Mouse (Mus musculus): ENCODE measurements around the gene 2310057M21Rik. TPM values are rescaled to one million over a fixed set of nuclear protein-coding genes. Genes with fewer than 3 reads are reported as not detected.

2310057M21Rik gene
- total RNA-seq (2023): 20.5 TPM

GRCm38 (mm10) chr7:131362615-131363300, at the start of gene 2310057M21Rik:
Gene 2310057M21Rik (minus strand): TSS chr7:131362759.

DNA sequence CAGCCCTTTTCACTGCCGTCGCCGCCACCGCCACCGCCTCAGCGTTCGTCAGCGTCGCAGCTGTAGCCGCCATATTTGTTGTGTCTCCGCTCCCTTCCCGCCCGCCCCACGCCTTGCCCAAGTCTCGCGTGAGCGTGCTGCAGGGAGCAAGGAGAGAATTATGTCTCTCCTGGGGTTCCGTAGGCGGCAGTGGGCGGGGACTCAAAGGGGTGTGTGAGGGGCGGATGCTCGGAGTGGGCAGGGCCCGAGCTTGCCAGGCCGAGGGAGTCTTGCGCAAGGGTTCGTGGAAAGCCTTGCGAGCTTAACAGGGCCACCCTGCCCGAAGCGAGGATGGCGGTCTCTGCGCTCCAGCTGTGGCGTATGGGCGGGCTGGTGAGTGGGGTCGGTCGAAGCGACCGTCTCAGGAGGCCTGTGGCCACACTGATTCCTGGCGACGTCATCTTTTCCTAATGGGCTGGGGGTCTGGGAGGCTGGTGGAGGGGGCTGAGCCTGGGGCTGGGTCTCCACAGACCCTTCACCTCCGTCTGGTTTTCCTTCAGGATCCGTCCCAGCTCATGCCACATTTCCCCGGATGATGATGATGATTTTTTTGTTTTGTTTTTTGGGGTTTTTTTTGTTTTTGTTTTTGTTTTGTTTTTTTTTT, 48.0 kb upstream of the 2310057M21Rik start, which contains the start of the genes Ikzf5 and Acadsb:
TSS of gene Ikzf5 (minus strand) at position 106 of the 643 bp plus-strand sequence.
TSS of gene Acadsb (plus strand) at position 186 of the 643 bp plus-strand sequence.

GRCm38 (mm10) chr7:131370648-131371469, 8.3 kb upstream of the 2310057M21Rik start, which contains the start of gene Pstk:
Gene Pstk (plus strand): TSS chr7:131371141.

GRCm38 (mm10) chr7:131333564-131333963, 29.0 kb downstream of the 2310057M21Rik start, which contains the start of gene Fam24a:
Gene Fam24a (plus strand): TSS chr7:131333864.

GRCm38 (mm10) chr7:131329416-131329815, 33.1 kb downstream of the 2310057M21Rik start, which contains the start of gene Fam24b:
Gene Fam24b (minus strand): TSS chr7:131329516.

GRCm38 (mm10) chr7:131322192-131322591, 40.4 kb downstream of the 2310057M21Rik start, which contains the start of gene Cuzd1:
Gene Cuzd1 (minus strand): TSS chr7:131322292.

Other genes starting within 250 kb of the 2310057M21Rik start
- not detected for gene 4933402N03Rik, start 216.4 kb downstream of the 2310057M21Rik start, total RNA-seq (2023)
- gene 5430419D17Rik, start 188.4 kb downstream of the 2310057M21Rik start, total RNA-seq (2023): not detected
- not detected for gene Cuzd1, start 40.5 kb downstream of the 2310057M21Rik start, total RNA-seq (2023)
- not detected for gene Fam24b, start 33.2 kb downstream of the 2310057M21Rik start, total RNA-seq (2023)
- not detected for gene Fam24a, start 28.9 kb downstream of the 2310057M21Rik start, total RNA-seq (2023)
- gene Pstk, start 8.4 kb upstream of the 2310057M21Rik start, total RNA-seq (2023): 37.4 TPM
- gene Ikzf5, start 47.8 kb upstream of the 2310057M21Rik start, total RNA-seq (2023): 67.2 TPM
- 22.0 TPM for gene Acadsb, start 47.8 kb upstream of the 2310057M21Rik start, total RNA-seq (2023)
- gene Hmx3, start 180.1 kb upstream of the 2310057M21Rik start, total RNA-seq (2023): not detected
- gene Hmx2, start 186.0 kb upstream of the 2310057M21Rik start, total RNA-seq (2023): not detected
- 50.9 TPM for gene Bub3, start 197.5 kb upstream of the 2310057M21Rik start, total RNA-seq (2023)